Mouse (Mus musculus) right cerebral cortex, adult 2 months (tissue): ENCODE data around the gene Primpol.
A peak's percentile ranks its signal among the peaks of the same experiment; 100 is the strongest.

Experiments
- DNase-seq, 2 experiments: peaks; one replicate each; pipeline ENCODE4 v3.0.0; 2021 to 2022; ENCODE audit warnings: low spot score in 2 of 2

The Primpol gene

GRCm38 (mm10) chr8:46616879-46617689 is at the start of gene Primpol, which contains the start of gene Casp3:
TSS of gene Primpol (minus strand) at chr8:46617212.
TSS of gene Casp3 (plus strand) at chr8:46617291.
- DNase-seq, result peak; percentile 89 to 91

GRCm38 (mm10) chr8:46655919-46656318 is 38.9 kb upstream of the Primpol start:
- no peak for DNase-seq

- no peak for DNase-seq
Observed at GRCm38 (mm10) chr8:46651872-46652271, 34.9 kb upstream of the Primpol start.

- DNase-seq, result no peak
Observed at GRCm38 (mm10) chr8:46648421-46648820, 31.4 kb upstream of the Primpol start.

GRCm38 (mm10) chr8:46641272-46641671 is 24.3 kb upstream of the Primpol start:
- DNase-seq, result no peak

GRCm38 (mm10) chr8:46639852-46640251 is 22.8 kb upstream of the Primpol start:
- DNase-seq, result no peak

- peak in 1 of 2 experiments; percentile 19 for DNase-seq
Observed at GRCm38 (mm10) chr8:46639010-46639571, 22.1 kb upstream of the Primpol start.

- DNase-seq, result no peak
Observed at GRCm38 (mm10) chr8:46630932-46631331, 13.9 kb upstream of the Primpol start.

GRCm38 (mm10) chr8:46630422-46630821 is 13.4 kb upstream of the Primpol start:
- DNase-seq, result no peak

GRCm38 (mm10) chr8:46628645-46629044 is 11.6 kb upstream of the Primpol start:
- no peak for DNase-seq

GRCm38 (mm10) chr8:46627881-46628280 is 10.9 kb upstream of the Primpol start:
- DNase-seq, result no peak

GRCm38 (mm10) chr8:46626642-46627041 is 9.6 kb upstream of the Primpol start:
- DNase-seq, result no peak

GRCm38 (mm10) chr8:46625166-46625565 is 8.2 kb upstream of the Primpol start:
- no peak for DNase-seq

- no peak for DNase-seq
Observed at GRCm38 (mm10) chr8:46622446-46623270, 5.6 kb upstream of the Primpol start.

GRCm38 (mm10) chr8:46618639-46619320 is 1.8 kb upstream of the Primpol start:
- DNase-seq, result no peak

- DNase-seq, result peak; percentile 11 to 23
Observed at GRCm38 (mm10) chr8:46617690-46618620, 943 bp upstream of the Primpol start.

- DNase-seq, result no peak
Observed at GRCm38 (mm10) chr8:46615936-46616335, 1.1 kb downstream of the Primpol start.

- DNase-seq, result peak in 1 of 2 experiments; percentile 25
Observed at GRCm38 (mm10) chr8:46613377-46613776, 3.6 kb downstream of the Primpol start.

- DNase-seq, result no peak
Observed at GRCm38 (mm10) chr8:46612913-46613312, 4.1 kb downstream of the Primpol start.

- no peak for DNase-seq
Observed at GRCm38 (mm10) chr8:46611557-46611956, 5.5 kb downstream of the Primpol start.

GRCm38 (mm10) chr8:46606930-46607329 is 10.1 kb downstream of the Primpol start:
- no peak for DNase-seq
